Mouse (Mus musculus): ENCODE results near the gene Hormad2. TPM values are rescaled to one million over a fixed set of nuclear protein-coding genes. Genes with fewer than 3 reads are reported as not detected.

Hormad2 gene
- polyA plus RNA-seq, 1 experiment from 2014 or later: 0.38 TPM

GRCm38 (mm10) chr11:4342027-4342426 lies 98.9 kb downstream of the Hormad2 start:
- Histone ChIP-seq H3K4me2 (ENCODE audit: low read length) (no peak overlapping the region), H3K27me3 (ENCODE audit: control insufficient read depth, insufficient read depth, low read length) (no peaks in the 10 kb centered on the region), H3K9me3 (ENCODE audit: control insufficient read depth, low read length) (no peaks in the 10 kb centered on the region), H3K36me3 (ENCODE audit: control insufficient read depth, insufficient read depth, low read length) (no peaks in the 10 kb centered on the region), H3K4me1 (ENCODE audit: control insufficient read depth in 2 of 2, insufficient read depth in 2 of 2, low read length in 2 of 2) (peaks cover 0 to 3% of the 10 kb centered on the region in 2 experiments; a peak in 1 of 4 replicates), H3K27ac (replicated peaks in 1 of 2; ENCODE audit: control insufficient read depth in 1 of 2, insufficient read depth in 1 of 2, low read depth in 2 of 2, low read length in 2 of 2) (no peak overlapping the region), H3K4me3 (ENCODE audit: control insufficient read depth in 1 of 2, insufficient read depth in 1 of 2, low read depth in 1 of 2, low read length in 2 of 2) (no peak overlapping the region), H3K9ac (ENCODE audit: low read length) (no peak overlapping the region)
- 68% methylated on average over 7 of the region's 7 CpGs for WGBS
- ATAC-seq (ENCODE audit: insufficient number of reproducible peaks, insufficient read depth, low FRiP score, low read depth): no peak

GRCm38 (mm10) chr11:4340109-4340779 lies 100.7 kb downstream of the Hormad2 start:
- Histone ChIP-seq H3K27me3 (ENCODE audit: control insufficient read depth, insufficient read depth, low read length) (no peaks in the 10 kb centered on the region), H3K4me2 (ENCODE audit: low read length) (no peak overlapping the region), H3K36me3 (ENCODE audit: control insufficient read depth, insufficient read depth, low read length) (no peaks in the 10 kb centered on the region), H3K27ac (replicated peaks in 1 of 2; ENCODE audit: control insufficient read depth in 1 of 2, insufficient read depth in 1 of 2, low read depth in 2 of 2, low read length in 2 of 2) (no peak overlapping the region), H3K4me1 (ENCODE audit: control insufficient read depth in 2 of 2, insufficient read depth in 2 of 2, low read length in 2 of 2) (peaks cover 0 to 3% of the 10 kb centered on the region in 2 experiments; a peak in 1 of 4 replicates), H3K9ac (ENCODE audit: low read length) (no peak overlapping the region), H3K9me3 (ENCODE audit: control insufficient read depth, low read length) (no peaks in the 10 kb centered on the region), H3K4me3 (ENCODE audit: control insufficient read depth in 1 of 2, insufficient read depth in 1 of 2, low read depth in 1 of 2, low read length in 2 of 2) (no peak overlapping the region)
- WGBS: 77% methylated on average over 9 of the region's 9 CpGs
- ATAC-seq (ENCODE audit: insufficient number of reproducible peaks, insufficient read depth, low FRiP score, low read depth): no peak

GRCm38 (mm10) chr11:4339275-4339674 lies 101.6 kb downstream of the Hormad2 start:
- ATAC-seq (ENCODE audit: insufficient number of reproducible peaks, insufficient read depth, low FRiP score, low read depth): no peak
- H3K9me3 ChIP-seq (ENCODE audit: control insufficient read depth, low read length): no peaks in the 10 kb centered on the region
- no peak overlapping the region for H3K4me3 ChIP-seq (ENCODE audit: control insufficient read depth in 1 of 2, insufficient read depth in 1 of 2, low read depth in 1 of 2, low read length in 2 of 2)
- no peaks in the 10 kb centered on the region for H3K36me3 ChIP-seq (ENCODE audit: control insufficient read depth, insufficient read depth, low read length)
- no peak overlapping the region for H3K9ac ChIP-seq (ENCODE audit: low read length)
- H3K4me2 ChIP-seq (ENCODE audit: low read length): no peak overlapping the region
- WGBS: 96% methylated on average over 1 of the region's 1 CpGs
- no peak overlapping the region for H3K27ac ChIP-seq (replicated peaks in 1 of 2; ENCODE audit: control insufficient read depth in 1 of 2, insufficient read depth in 1 of 2, low read depth in 2 of 2, low read length in 2 of 2)
- no peaks in the 10 kb centered on the region for H3K27me3 ChIP-seq (ENCODE audit: control insufficient read depth, insufficient read depth, low read length)
- H3K4me1 ChIP-seq (ENCODE audit: control insufficient read depth in 2 of 2, insufficient read depth in 2 of 2, low read length in 2 of 2): peaks cover 0 to 3% of the 10 kb centered on the region in 2 experiments; a peak in 1 of 4 replicates

GRCm38 (mm10) chr11:4336693-4337283 lies 104.1 kb downstream of the Hormad2 start:
- H3K27me3 ChIP-seq (ENCODE audit: control insufficient read depth, insufficient read depth, low read length): no peaks in the 10 kb centered on the region
- no peak overlapping the region for H3K4me2 ChIP-seq (ENCODE audit: low read length)
- H3K27ac ChIP-seq (replicated peaks in 1 of 2; ENCODE audit: control insufficient read depth in 1 of 2, insufficient read depth in 1 of 2, low read depth in 2 of 2, low read length in 2 of 2): no peak overlapping the region
- H3K9ac ChIP-seq (ENCODE audit: low read length): no peak overlapping the region
- no peak overlapping the region for H3K4me3 ChIP-seq (ENCODE audit: control insufficient read depth in 1 of 2, insufficient read depth in 1 of 2, low read depth in 1 of 2, low read length in 2 of 2)
- no peaks in the 10 kb centered on the region for H3K9me3 ChIP-seq (ENCODE audit: control insufficient read depth, low read length)
- ATAC-seq (ENCODE audit: insufficient number of reproducible peaks, insufficient read depth, low FRiP score, low read depth): no peak
- WGBS: 80% methylated on average over 8 of the region's 8 CpGs
- no peaks in the 10 kb centered on the region for H3K36me3 ChIP-seq (ENCODE audit: control insufficient read depth, insufficient read depth, low read length)
- peaks cover 0 to 3% of the 10 kb centered on the region in 2 experiments; a peak in 1 of 4 replicates for H3K4me1 ChIP-seq (ENCODE audit: control insufficient read depth in 2 of 2, insufficient read depth in 2 of 2, low read length in 2 of 2)

- Histone ChIP-seq H3K9me3 (ENCODE audit: control insufficient read depth, low read length) (no peaks in the 10 kb centered on the region), H3K36me3 (ENCODE audit: control insufficient read depth, insufficient read depth, low read length) (no peaks in the 10 kb centered on the region), H3K4me1 (ENCODE audit: control insufficient read depth in 2 of 2, insufficient read depth in 2 of 2, low read length in 2 of 2) (peaks cover 0 to 3% of the 10 kb centered on the region in 2 experiments; a peak in 1 of 4 replicates), H3K4me2 (ENCODE audit: low read length) (no peak overlapping the region), H3K9ac (ENCODE audit: low read length) (no peak overlapping the region), H3K27me3 (ENCODE audit: control insufficient read depth, insufficient read depth, low read length) (no peaks in the 10 kb centered on the region), H3K4me3 (ENCODE audit: control insufficient read depth in 1 of 2, insufficient read depth in 1 of 2, low read depth in 1 of 2, low read length in 2 of 2) (no peak overlapping the region), H3K27ac (replicated peaks in 1 of 2; ENCODE audit: control insufficient read depth in 1 of 2, insufficient read depth in 1 of 2, low read depth in 2 of 2, low read length in 2 of 2) (no peak overlapping the region)
- 59% methylated on average over 10 of the region's 10 CpGs for WGBS
- no peak for ATAC-seq (ENCODE audit: insufficient number of reproducible peaks, insufficient read depth, low FRiP score, low read depth)
Measured at GRCm38 (mm10) chr11:4335810-4336692, 104.9 kb downstream of the Hormad2 start.

- H3K36me3 ChIP-seq (ENCODE audit: control insufficient read depth, insufficient read depth, low read length): no peaks in the 10 kb centered on the region
- H3K4me3 ChIP-seq (ENCODE audit: control insufficient read depth in 1 of 2, insufficient read depth in 1 of 2, low read depth in 1 of 2, low read length in 2 of 2): no peak overlapping the region
- no peaks in the 10 kb centered on the region for H3K27me3 ChIP-seq (ENCODE audit: control insufficient read depth, insufficient read depth, low read length)
- WGBS: 88% methylated on average over 2 of the region's 2 CpGs
- no peak for ATAC-seq (ENCODE audit: insufficient number of reproducible peaks, insufficient read depth, low FRiP score, low read depth)
- no peak overlapping the region for H3K4me2 ChIP-seq (ENCODE audit: low read length)
- H3K9me3 ChIP-seq (ENCODE audit: control insufficient read depth, low read length): no peaks in the 10 kb centered on the region
- no peak overlapping the region for H3K9ac ChIP-seq (ENCODE audit: low read length)
- H3K27ac ChIP-seq (replicated peaks in 1 of 2; ENCODE audit: control insufficient read depth in 1 of 2, insufficient read depth in 1 of 2, low read depth in 2 of 2, low read length in 2 of 2): no peak overlapping the region
- no peaks in the 10 kb centered on the region for H3K4me1 ChIP-seq (ENCODE audit: control insufficient read depth in 2 of 2, insufficient read depth in 2 of 2, low read length in 2 of 2)
Measured at GRCm38 (mm10) chr11:4332961-4333360, 107.9 kb downstream of the Hormad2 start.

GRCm38 (mm10) chr11:4328188-4328587 lies 112.7 kb downstream of the Hormad2 start:
- Histone ChIP-seq H3K4me1 (ENCODE audit: control insufficient read depth in 2 of 2, insufficient read depth in 2 of 2, low read length in 2 of 2) (no peaks in the 10 kb centered on the region), H3K27me3 (ENCODE audit: control insufficient read depth, insufficient read depth, low read length) (no peaks in the 10 kb centered on the region), H3K9ac (ENCODE audit: low read length) (no peak overlapping the region), H3K36me3 (ENCODE audit: control insufficient read depth, insufficient read depth, low read length) (no peaks in the 10 kb centered on the region), H3K27ac (replicated peaks in 1 of 2; ENCODE audit: control insufficient read depth in 1 of 2, insufficient read depth in 1 of 2, low read depth in 2 of 2, low read length in 2 of 2) (no peak overlapping the region), H3K9me3 (ENCODE audit: control insufficient read depth, low read length) (no peaks in the 10 kb centered on the region), H3K4me2 (ENCODE audit: low read length) (no peak overlapping the region), H3K4me3 (ENCODE audit: control insufficient read depth in 1 of 2, insufficient read depth in 1 of 2, low read depth in 1 of 2, low read length in 2 of 2) (no peak overlapping the region)
- 76% methylated on average over 3 of the region's 3 CpGs for WGBS
- no peak for ATAC-seq (ENCODE audit: insufficient number of reproducible peaks, insufficient read depth, low FRiP score, low read depth)

Data from heart, embryonic 14.5 days (tissue).